Mouse (Mus musculus): ENCODE data around the gene Tll2.

The Tll2 gene

GRCm38 (mm10) chr19:41206811-41207344 lies at the start of gene Tll2:
TSS of gene Tll2 (minus strand) at chr19:41206835.
- DNase-seq (ENCODE audit: low spot score in 2 of 2), result peak; percentile 37 to 56

- DNase-seq (ENCODE audit: low spot score in 2 of 2), result no peak
These were observed 47.9 kb upstream of the Tll2 start for GRCm38 (mm10) chr19:41254584-41254983.

- no peak for DNase-seq (ENCODE audit: low spot score in 2 of 2)
These were observed 42.3 kb upstream of the Tll2 start for GRCm38 (mm10) chr19:41248968-41249367.

- DNase-seq (ENCODE audit: low spot score in 2 of 2), result no peak
These were observed 41.6 kb upstream of the Tll2 start for GRCm38 (mm10) chr19:41248271-41248670.

GRCm38 (mm10) chr19:41246271-41246670 lies 39.6 kb upstream of the Tll2 start:
- DNase-seq (ENCODE audit: low spot score in 2 of 2), result no peak

- DNase-seq (ENCODE audit: low spot score in 2 of 2), result peak in 1 of 2 experiments; percentile 38
These were observed 37.9 kb upstream of the Tll2 start for GRCm38 (mm10) chr19:41244581-41244980.

GRCm38 (mm10) chr19:41241997-41242396 lies 35.4 kb upstream of the Tll2 start:
- no peak for DNase-seq (ENCODE audit: low spot score in 2 of 2)

GRCm38 (mm10) chr19:41233698-41234097 lies 27.1 kb upstream of the Tll2 start:
- no peak for DNase-seq (ENCODE audit: low spot score in 2 of 2)

- no peak for DNase-seq (ENCODE audit: low spot score in 2 of 2)
These were observed 1.7 kb upstream of the Tll2 start for GRCm38 (mm10) chr19:41208326-41208725.

GRCm38 (mm10) chr19:41206041-41206810 lies 409 bp downstream of the Tll2 start:
- no peak for DNase-seq (ENCODE audit: low spot score in 2 of 2)

- peak in 1 of 2 experiments; percentile 10 for DNase-seq (ENCODE audit: low spot score in 2 of 2)
These were observed 2.2 kb downstream of the Tll2 start for GRCm38 (mm10) chr19:41204159-41205081.

- no peak for DNase-seq (ENCODE audit: low spot score in 2 of 2)
These were observed 9.0 kb downstream of the Tll2 start for GRCm38 (mm10) chr19:41197606-41198005.

- DNase-seq (ENCODE audit: low spot score in 2 of 2), result no peak
These were observed 13.3 kb downstream of the Tll2 start for GRCm38 (mm10) chr19:41193379-41193778.

- DNase-seq (ENCODE audit: low spot score in 2 of 2), result no peak
These were observed 13.7 kb downstream of the Tll2 start for GRCm38 (mm10) chr19:41192953-41193352.

- DNase-seq (ENCODE audit: low spot score in 2 of 2), result no peak
These were observed 14.9 kb downstream of the Tll2 start for GRCm38 (mm10) chr19:41191724-41192123.

GRCm38 (mm10) chr19:41190876-41191434 lies 15.7 kb downstream of the Tll2 start:
- DNase-seq (ENCODE audit: low spot score in 2 of 2), result no peak

- DNase-seq (ENCODE audit: low spot score in 2 of 2), result no peak
These were observed 29.3 kb downstream of the Tll2 start for GRCm38 (mm10) chr19:41177331-41177730.

GRCm38 (mm10) chr19:41176881-41177280 lies 29.8 kb downstream of the Tll2 start:
- no peak for DNase-seq (ENCODE audit: low spot score in 2 of 2)

GRCm38 (mm10) chr19:41165914-41166235 lies 40.8 kb downstream of the Tll2 start:
- no peak for DNase-seq (ENCODE audit: low spot score in 2 of 2)

GRCm38 (mm10) chr19:41165144-41165913 lies 41.3 kb downstream of the Tll2 start:
- no peak for DNase-seq (ENCODE audit: low spot score in 2 of 2)

GRCm38 (mm10) chr19:41164447-41165095 lies 42.1 kb downstream of the Tll2 start:
- no peak for DNase-seq (ENCODE audit: low spot score in 2 of 2)

All from heart, adult 9 months (tissue).